Mouse (Mus musculus): ENCODE measurements around the gene Ngfr. TPM values are rescaled to one million over a fixed set of nuclear protein-coding genes. Genes with fewer than 3 reads are reported as not detected.
"Not testable (repeated sequence)": the region's sequence is repeated elsewhere in the genome, so short reads cannot be mapped to it uniquely, and the experiment has no call there.

The Ngfr gene
- polyA plus RNA-seq, 1 experiment from 2014 or later, result 17.6 TPM

DNA sequence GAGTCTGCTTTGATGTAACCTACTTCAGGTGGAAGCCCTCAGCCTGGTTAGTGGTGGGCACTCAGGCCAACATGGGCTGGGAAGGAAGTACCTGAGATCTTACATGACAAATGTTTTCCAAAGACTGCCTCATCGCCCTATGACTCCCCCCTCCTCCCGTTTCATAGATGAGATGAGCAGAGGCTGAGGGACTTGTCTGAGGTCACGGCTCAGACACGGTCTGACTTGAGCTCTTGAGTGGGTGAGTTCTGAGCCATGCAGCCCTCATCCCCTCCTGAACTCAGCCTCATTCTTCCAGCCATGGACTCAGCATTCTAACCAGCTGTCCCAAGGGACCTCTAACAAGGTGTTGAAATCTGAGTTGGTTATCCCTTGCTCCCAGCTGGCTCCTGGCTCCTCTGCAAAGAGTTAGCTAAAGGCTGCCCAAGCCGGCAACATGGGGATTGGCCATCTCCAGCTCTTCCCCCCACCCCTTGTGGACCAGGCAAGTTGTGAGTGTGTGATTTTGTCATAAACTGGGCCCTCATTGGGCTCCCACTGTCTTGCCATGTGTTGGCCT lies 32.4 kb upstream of the Ngfr start:
- no peaks in the 10 kb centered on the region for H3K36me3 ChIP-seq (ENCODE audit: control insufficient read depth, insufficient read depth, low read length)
- no peak for DNase-seq (ENCODE audit: low spot score)
- H3K4me3 ChIP-seq (ENCODE audit: low read depth, low read length), result no peak overlapping the region
- 87% methylated on average over 5 of the region's 5 CpGs for whole genome bisulfite sequencing
- H3K27ac ChIP-seq (ENCODE audit: low read depth), result no peak overlapping the region
- ATAC-seq (replicated peaks; ENCODE audit: low FRiP score, low TSS enrichment, low read depth), result no peak
- H3K4me1 ChIP-seq (replicated peaks; ENCODE audit: control insufficient read depth, insufficient read depth, low read length), result peaks cover 24% of the 10 kb centered on the region
- no peak overlapping the region for H3K4me2 ChIP-seq (ENCODE audit: low read length)
- no peak overlapping the region for H3K9ac ChIP-seq (ENCODE audit: low read length)
- no peaks in the 10 kb centered on the region for H3K27me3 ChIP-seq (replicated peaks; ENCODE audit: control insufficient read depth, insufficient read depth, low read length)
- no peaks in the 10 kb centered on the region for H3K9me3 ChIP-seq (ENCODE audit: control insufficient read depth, low read length)

GRCm38 (mm10) chr11:95619081-95619480 lies 31.5 kb upstream of the Ngfr start:
- WGBS, result 51% methylated on average over 3 of the region's 3 CpGs
- H3K9me3 ChIP-seq (ENCODE audit: control insufficient read depth, low read length), result no peaks in the 10 kb centered on the region
- no peak overlapping the region for H3K27ac ChIP-seq (ENCODE audit: low read depth)
- peaks cover 24% of the 10 kb centered on the region for H3K4me1 ChIP-seq (replicated peaks; ENCODE audit: control insufficient read depth, insufficient read depth, low read length)
- no peak overlapping the region for H3K4me2 ChIP-seq (ENCODE audit: low read length)
- H3K27me3 ChIP-seq (replicated peaks; ENCODE audit: control insufficient read depth, insufficient read depth, low read length), result no peaks in the 10 kb centered on the region
- no peak for ATAC-seq (replicated peaks; ENCODE audit: low FRiP score, low TSS enrichment, low read depth)
- no peak overlapping the region for H3K4me3 ChIP-seq (ENCODE audit: low read depth, low read length)
- DNase-seq (ENCODE audit: low spot score), result no peak
- no peak overlapping the region for H3K9ac ChIP-seq (ENCODE audit: low read length)
- H3K36me3 ChIP-seq (ENCODE audit: control insufficient read depth, insufficient read depth, low read length), result no peaks in the 10 kb centered on the region

DNA sequence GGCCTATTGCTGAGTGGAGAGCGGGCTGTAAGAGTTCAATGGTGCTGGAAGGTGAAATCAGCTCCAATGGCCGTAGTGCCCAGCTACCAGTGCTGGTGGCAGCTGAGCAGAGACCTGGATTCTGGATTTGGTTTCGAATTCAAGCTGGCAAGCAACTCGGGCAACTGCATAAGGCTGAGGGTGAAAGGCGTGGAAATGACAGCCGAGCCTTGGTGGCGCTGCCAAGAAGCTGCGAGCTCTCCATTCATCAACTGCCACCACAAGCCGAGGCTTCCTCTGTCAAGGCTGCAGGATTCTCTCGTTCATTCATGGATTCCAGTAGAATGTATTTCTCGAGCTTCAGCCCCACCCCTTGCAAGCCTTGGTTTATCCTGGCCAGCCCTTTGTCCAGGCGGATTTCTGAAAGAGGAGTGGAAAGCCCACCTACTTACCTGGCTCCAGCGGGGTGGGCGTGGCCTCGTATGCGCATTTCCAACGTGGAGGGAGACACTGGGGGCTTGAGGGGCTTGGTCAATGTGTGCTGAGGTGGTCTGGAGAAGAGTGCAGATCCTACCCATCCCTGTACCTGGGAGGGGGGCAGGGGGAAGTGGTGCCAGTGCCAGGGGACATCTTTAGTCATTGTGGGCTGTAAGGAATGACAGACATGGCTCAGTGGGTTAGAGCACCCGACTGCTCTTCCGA lies 30.4 kb upstream of the Ngfr start:
- no peaks in the 10 kb centered on the region for H3K27me3 ChIP-seq (replicated peaks; ENCODE audit: control insufficient read depth, insufficient read depth, low read length)
- WGBS, result 56% methylated on average over 19 of the region's 19 CpGs
- H3K27ac ChIP-seq (ENCODE audit: low read depth), result no peak overlapping the region
- H3K4me1 ChIP-seq (replicated peaks; ENCODE audit: control insufficient read depth, insufficient read depth, low read length), result peaks cover 24% of the 10 kb centered on the region
- H3K4me3 ChIP-seq (ENCODE audit: low read depth, low read length), result no peak overlapping the region
- H3K36me3 ChIP-seq (ENCODE audit: control insufficient read depth, insufficient read depth, low read length), result no peaks in the 10 kb centered on the region
- H3K9me3 ChIP-seq (ENCODE audit: control insufficient read depth, low read length), result no peaks in the 10 kb centered on the region
- no peak overlapping the region for H3K9ac ChIP-seq (ENCODE audit: low read length)
- ATAC-seq (replicated peaks; ENCODE audit: low FRiP score, low TSS enrichment, low read depth) (no peak), DNase-seq (ENCODE audit: low spot score) (no peak)
- H3K4me2 ChIP-seq (ENCODE audit: low read length), result no peak overlapping the region

DNA sequence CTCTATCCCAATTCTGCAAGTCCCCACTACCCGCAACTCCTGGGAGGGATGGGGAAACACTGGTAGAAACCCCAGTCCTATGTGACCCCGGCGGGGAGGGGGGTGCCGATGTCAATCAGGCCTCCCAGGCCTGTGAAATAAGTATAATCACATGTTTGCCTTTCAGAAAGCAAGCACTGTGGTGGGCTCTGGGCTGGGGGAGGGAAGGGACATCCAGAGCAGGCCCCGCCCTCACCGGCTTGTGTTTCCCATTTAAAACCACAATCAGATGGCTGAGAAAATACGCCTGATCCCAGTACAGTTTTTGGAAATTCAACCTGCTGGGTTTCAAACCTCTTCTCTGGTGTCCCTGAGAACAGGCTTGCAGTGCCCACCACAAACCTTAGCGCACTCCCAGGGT lies 27.2 kb upstream of the Ngfr start:
- Histone ChIP-seq H3K4me3 (ENCODE audit: low read depth, low read length) (no peak overlapping the region), H3K27me3 (replicated peaks; ENCODE audit: control insufficient read depth, insufficient read depth, low read length) (no peaks in the 10 kb centered on the region), H3K4me2 (ENCODE audit: low read length) (no peak overlapping the region), H3K9ac (ENCODE audit: low read length) (no peak overlapping the region), H3K4me1 (replicated peaks; ENCODE audit: control insufficient read depth, insufficient read depth, low read length) (peaks cover 14% of the 10 kb centered on the region), H3K9me3 (ENCODE audit: control insufficient read depth, low read length) (no peaks in the 10 kb centered on the region), H3K36me3 (ENCODE audit: control insufficient read depth, insufficient read depth, low read length) (no peaks in the 10 kb centered on the region), H3K27ac (ENCODE audit: low read depth) (no peak overlapping the region)
- DNase-seq (ENCODE audit: low spot score), result no peak
- no peak for ATAC-seq (replicated peaks; ENCODE audit: low FRiP score, low TSS enrichment, low read depth)
- 90% methylated on average over 8 of the region's 8 CpGs for WGBS

DNA sequence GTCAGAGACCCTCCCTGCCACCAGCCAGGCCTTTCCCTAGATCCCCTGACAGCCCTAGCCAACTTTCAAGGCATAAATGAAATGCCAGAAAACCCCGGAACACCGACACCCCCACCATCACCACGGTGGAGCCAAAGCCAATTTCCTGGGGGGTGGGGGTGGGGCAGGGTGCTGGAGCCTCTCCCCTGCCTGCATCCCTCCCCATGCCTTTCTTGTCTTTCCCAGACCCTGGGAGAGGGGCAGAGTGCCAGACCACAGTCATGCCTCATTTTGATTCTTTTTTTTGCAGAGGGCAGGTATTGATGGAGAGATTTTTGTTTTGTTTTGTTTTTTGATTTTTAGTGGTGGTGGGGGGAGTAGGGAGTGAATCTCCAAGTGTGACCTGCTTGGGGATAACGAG lies 23.7 kb upstream of the Ngfr start:
- 31% methylated on average over 4 of the region's 4 CpGs for WGBS
- H3K27me3 ChIP-seq (replicated peaks; ENCODE audit: control insufficient read depth, insufficient read depth, low read length), result no peaks in the 10 kb centered on the region
- H3K27ac ChIP-seq (ENCODE audit: low read depth), result peak overlapping the region; percentile 75
- no peaks in the 10 kb centered on the region for H3K36me3 ChIP-seq (ENCODE audit: control insufficient read depth, insufficient read depth, low read length)
- no peak overlapping the region; the same call in 1 of the 2 replicates for H3K4me2 ChIP-seq (ENCODE audit: low read length)
- H3K9ac ChIP-seq (ENCODE audit: low read length), result no peak overlapping the region
- no peak for ATAC-seq (replicated peaks; ENCODE audit: low FRiP score, low TSS enrichment, low read depth)
- no peak for DNase-seq (ENCODE audit: low spot score)
- no peak overlapping the region for H3K4me3 ChIP-seq (ENCODE audit: low read depth, low read length)
- peaks cover 10% of the 10 kb centered on the region for H3K4me1 ChIP-seq (replicated peaks; ENCODE audit: control insufficient read depth, insufficient read depth, low read length)
- no peaks in the 10 kb centered on the region for H3K9me3 ChIP-seq (ENCODE audit: control insufficient read depth, low read length)

DNA sequence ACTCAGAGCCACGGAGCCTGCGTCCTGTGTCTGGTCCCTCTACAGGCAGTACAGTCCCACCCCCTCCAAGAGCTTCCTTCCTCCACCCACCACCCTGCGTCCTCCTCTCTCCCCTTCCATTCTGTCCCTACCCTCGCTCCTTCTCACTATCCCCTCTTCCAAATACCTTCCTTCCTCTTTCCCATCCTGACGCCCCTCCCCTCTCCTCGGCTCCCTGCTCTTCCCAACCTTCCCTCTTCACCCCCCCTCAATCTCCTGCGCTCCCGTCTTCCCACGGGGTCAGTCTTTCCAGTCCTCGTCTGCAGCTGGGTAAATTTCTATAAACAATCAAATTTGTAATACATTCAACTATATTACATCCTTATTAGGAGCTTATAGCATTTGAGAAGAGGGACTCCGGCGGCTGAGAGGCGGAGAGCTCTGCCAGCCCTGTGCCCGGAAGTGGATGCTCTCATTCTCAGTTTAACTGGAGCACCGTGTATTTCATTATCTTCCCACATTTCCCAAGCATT lies 22.9 kb upstream of the Ngfr start:
- peak overlapping the region; percentile 39; the same call in 1 of the 2 replicates for H3K9ac ChIP-seq (ENCODE audit: low read length)
- no peaks in the 10 kb centered on the region for H3K9me3 ChIP-seq (ENCODE audit: control insufficient read depth, low read length)
- peaks cover 10% of the 10 kb centered on the region for H3K4me1 ChIP-seq (replicated peaks; ENCODE audit: control insufficient read depth, insufficient read depth, low read length)
- DNase-seq (ENCODE audit: low spot score) (no peak), ATAC-seq (replicated peaks; ENCODE audit: low FRiP score, low TSS enrichment, low read depth) (peak; percentile 40; the same call in 1 of the 2 replicates)
- H3K27ac ChIP-seq (ENCODE audit: low read depth), result peak overlapping the region; percentile 75
- peak overlapping the region; percentile 18; the same call in 1 of the 2 replicates for H3K4me3 ChIP-seq (ENCODE audit: low read depth, low read length)
- peak overlapping the region; percentile 51 for H3K4me2 ChIP-seq (ENCODE audit: low read length)
- no peaks in the 10 kb centered on the region for H3K36me3 ChIP-seq (ENCODE audit: control insufficient read depth, insufficient read depth, low read length)
- H3K27me3 ChIP-seq (replicated peaks; ENCODE audit: control insufficient read depth, insufficient read depth, low read length), result no peaks in the 10 kb centered on the region
- WGBS, result 9% methylated on average over 15 of the region's 15 CpGs

DNA sequence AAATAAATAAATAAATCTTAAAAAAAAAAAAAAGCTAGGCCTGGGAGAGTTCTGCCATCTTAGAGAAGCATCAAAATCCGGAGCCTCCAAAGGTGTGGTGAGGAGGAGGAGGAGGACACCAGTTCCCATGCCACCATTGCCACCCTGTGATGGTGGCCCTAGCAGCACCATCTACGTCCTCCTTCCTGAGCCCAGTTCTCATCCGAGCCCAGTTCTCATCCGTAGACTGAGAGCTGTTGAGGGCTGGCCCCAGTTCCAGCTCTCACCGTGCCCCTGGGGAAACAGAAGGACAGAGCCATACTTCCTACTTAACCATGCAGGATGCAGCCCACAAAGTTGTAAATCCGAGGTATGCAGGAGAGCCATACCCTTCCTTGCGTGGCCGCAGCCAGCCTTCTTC lies 22.4 kb upstream of the Ngfr start:
- peak overlapping the region; percentile 39; the same call in 1 of the 2 replicates for H3K9ac ChIP-seq (ENCODE audit: low read length)
- H3K27me3 ChIP-seq (replicated peaks; ENCODE audit: control insufficient read depth, insufficient read depth, low read length), result no peaks in the 10 kb centered on the region
- H3K4me3 ChIP-seq (ENCODE audit: low read depth, low read length), result peak overlapping the region; percentile 18; the same call in 1 of the 2 replicates
- no peak for DNase-seq (ENCODE audit: low spot score)
- no peaks in the 10 kb centered on the region for H3K9me3 ChIP-seq (ENCODE audit: control insufficient read depth, low read length)
- H3K4me1 ChIP-seq (replicated peaks; ENCODE audit: control insufficient read depth, insufficient read depth, low read length), result peaks cover 10% of the 10 kb centered on the region
- WGBS, result 40% methylated on average over 8 of the region's 8 CpGs
- no peaks in the 10 kb centered on the region for H3K36me3 ChIP-seq (ENCODE audit: control insufficient read depth, insufficient read depth, low read length)
- ATAC-seq (replicated peaks; ENCODE audit: low FRiP score, low TSS enrichment, low read depth), result no peak
- peak overlapping the region; percentile 75 for H3K27ac ChIP-seq (ENCODE audit: low read depth)
- H3K4me2 ChIP-seq (ENCODE audit: low read length), result peak overlapping the region; percentile 51

DNA sequence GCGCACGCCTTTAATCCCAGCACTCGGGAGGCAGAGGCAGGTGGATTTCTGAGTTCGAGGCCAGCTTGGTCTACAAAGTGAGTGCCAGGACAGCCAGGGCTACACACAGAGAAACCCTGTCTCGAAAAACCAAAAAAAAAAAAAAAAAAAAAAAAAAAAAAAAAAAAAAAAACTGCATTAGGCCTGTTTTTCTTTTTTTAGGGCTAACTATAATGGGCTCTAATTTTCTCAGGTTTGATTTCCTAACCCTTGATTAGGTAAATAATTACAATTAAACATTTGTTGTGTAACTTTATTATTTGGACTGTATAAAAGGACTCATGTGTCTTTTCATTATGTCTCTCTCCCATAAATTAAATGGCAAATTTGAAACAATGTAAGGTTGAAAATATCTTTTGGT lies 19.8 kb upstream of the Ngfr start:
- not testable (repeated sequence) for H3K4me3 ChIP-seq (ENCODE audit: low read depth, low read length)
- WGBS, result 93% methylated on average over 4 of the region's 5 CpGs

More for the DNA sequence above, 19.8 kb upstream of the Ngfr start:
- H3K36me3 ChIP-seq (ENCODE audit: control insufficient read depth, insufficient read depth, low read length); H3K27me3 ChIP-seq (replicated peaks; ENCODE audit: control insufficient read depth, insufficient read depth, low read length); H3K9ac ChIP-seq (ENCODE audit: low read length); H3K4me1 ChIP-seq (replicated peaks; ENCODE audit: control insufficient read depth, insufficient read depth, low read length); ATAC-seq (replicated peaks; ENCODE audit: low FRiP score, low TSS enrichment, low read depth); DNase-seq (ENCODE audit: low spot score); H3K4me2 ChIP-seq (ENCODE audit: low read length); H3K9me3 ChIP-seq (ENCODE audit: control insufficient read depth, low read length); H3K27ac ChIP-seq (ENCODE audit: low read depth): not testable (repeated sequence)
